Mouse (Mus musculus): Measurements from ENCODE around the gene Col27a1.

The Col27a1 gene

DNA sequence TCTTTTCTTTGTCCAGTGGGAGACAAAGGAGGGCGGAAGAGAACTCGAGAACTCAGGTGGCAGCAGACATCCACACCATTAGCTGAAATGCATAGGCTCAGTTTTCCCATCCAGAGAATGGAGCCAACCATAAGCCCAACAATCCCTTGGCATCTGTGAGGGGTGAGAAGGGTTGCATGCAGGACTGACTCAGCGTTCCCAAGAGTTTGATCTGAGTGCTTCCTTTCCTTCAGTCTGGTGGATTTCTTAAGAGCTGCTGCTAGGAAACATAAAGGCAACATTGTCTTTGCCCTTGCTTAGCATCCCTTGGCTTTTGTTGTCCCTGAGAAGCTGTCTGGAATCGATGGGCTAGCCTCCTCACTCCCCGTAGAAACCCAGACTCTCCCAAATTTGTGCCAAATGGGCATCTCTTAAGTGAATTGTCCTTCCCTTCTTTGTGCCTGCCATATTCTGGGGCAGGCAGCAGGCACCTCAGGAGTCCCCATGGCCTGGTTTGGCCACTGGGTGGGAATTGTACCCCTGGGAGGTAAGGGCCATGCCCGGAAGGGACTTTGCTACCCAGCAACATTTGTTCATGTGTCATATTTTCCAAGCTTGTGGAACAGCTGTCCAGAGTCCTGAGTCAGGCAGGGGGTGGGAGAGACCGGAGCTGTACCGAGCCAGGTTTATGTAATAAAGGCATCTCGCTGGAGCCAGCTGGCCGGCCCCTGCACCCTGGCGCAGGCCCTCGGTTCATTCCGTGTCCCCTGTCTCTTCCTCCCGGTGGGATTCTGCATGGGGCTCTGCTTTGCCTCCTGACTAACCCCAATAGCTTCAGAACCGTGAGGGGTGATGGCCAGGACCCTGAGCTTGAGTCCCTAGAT lies 7.5 kb downstream of the Col27a1 start:
- ATAC-seq (ENCODE audit: insufficient number of reproducible peaks, low FRiP score, low TSS enrichment), result no peak

DNA sequence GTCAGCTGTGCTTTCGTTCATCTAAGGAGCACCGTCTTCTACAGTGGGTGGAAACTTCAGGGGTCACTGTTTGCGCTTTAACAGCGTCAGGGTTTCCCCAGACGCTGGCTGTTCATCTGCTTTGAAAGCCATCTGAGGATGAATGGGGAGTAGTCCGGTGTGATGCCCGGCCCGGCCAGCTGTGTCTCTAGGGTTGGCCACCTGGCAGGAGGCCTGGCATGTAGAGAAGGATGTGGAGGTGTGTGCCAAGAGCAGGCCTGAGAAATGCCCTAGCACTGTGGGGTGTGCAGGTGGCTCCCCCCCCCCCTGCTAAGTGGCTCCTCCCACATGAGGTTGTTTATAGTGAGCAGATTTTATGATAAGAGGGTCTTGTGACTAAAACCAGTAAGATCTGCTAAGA lies 8.4 kb downstream of the Col27a1 start:
- no peak for ATAC-seq (ENCODE audit: insufficient number of reproducible peaks, low FRiP score, low TSS enrichment)

DNA sequence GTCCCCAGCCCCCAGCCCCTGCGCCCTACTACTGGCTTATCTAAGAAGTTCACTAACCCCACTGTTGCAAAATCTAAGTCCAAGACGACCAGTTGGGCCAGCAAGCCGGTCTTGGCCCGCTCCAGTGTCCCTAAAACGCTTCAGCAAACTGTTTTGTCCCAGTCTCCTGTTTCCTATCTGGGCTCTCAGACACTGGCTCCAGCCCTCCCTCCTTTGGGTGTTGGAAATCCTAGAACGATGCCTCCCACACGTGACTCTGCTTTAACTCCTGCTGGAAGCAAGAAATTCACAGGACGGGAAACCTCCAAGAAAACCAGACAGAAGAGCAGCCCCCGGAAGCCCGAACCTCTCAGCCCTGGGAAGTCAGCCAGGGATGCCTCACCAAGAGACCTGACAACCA lies 11.6 kb downstream of the Col27a1 start:
- ATAC-seq (ENCODE audit: insufficient number of reproducible peaks, low FRiP score, low TSS enrichment), result no peak

DNA sequence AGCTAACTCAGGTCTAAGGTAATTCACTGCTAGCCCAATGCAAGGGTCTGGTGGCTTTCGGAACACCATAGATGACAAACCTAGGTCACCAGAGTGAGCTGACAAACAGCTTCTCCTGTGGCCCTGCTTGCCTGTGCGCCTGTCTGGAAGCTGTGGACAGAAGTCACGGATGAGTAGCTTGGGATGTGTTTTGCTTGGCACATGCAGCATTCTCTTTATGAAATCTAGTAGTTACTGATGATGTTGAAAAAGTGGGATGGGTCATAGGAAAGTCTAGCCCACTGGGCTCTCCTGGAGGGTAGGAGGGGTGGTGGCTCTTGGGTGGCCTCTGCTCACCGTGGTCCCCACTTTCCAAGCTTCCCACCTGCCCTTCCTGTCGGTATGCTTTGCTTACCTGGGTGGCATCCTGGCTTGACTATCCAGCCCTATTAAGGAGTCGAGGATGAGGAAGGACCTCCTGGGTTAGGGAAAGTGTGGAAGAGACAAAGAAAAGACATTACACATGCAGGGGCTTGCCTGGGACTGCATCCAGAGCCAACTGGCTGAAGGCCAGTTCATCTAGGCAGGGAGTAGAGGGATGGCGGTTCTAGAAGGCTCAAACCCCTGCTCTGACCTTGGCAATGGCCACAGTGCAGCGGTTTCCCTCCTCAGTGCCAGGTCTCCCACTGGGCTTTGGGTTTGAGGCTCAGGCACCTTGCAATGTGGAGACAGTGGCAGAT lies 12.5 kb downstream of the Col27a1 start:
- ATAC-seq (ENCODE audit: insufficient number of reproducible peaks, low FRiP score, low TSS enrichment), result no peak

DNA sequence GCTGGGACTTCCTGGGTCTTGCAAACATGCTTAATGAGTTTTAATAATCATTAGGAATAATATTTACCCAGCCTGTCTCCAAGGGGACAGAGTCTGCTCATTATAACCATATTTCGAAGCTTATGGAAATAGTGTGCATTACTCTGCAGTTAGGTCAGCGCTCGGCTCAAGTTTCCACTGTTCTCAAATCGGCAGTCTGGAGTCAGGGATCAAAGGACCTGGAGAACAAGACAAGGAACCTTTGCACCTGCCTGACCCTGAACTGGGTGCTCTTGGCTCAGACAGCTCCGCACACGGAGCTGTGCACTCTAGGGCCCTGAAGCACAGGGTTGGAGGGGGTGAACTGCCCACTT lies 13.1 kb downstream of the Col27a1 start:
- ATAC-seq (ENCODE audit: insufficient number of reproducible peaks, low FRiP score, low TSS enrichment), result no peak

DNA sequence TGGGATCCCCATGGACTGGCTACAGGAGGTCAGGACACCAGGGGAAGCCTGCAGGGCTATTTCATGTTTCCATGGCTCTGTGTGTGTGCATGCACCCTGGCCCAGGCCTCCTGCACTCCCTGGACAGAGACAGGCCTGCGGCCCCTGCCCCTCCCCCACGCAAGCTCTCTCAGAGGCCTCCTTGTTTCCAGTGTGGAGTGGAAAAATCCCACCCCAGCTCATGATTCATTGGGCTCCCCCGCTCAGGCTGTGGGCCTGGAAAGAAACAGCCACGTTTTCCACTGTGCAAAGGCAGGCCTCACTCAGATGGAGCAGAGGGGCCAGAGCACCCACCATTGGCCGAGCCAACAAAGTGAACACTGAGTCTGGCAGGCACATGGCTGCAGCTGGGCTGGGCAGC lies 15.1 kb downstream of the Col27a1 start:
- no peak for ATAC-seq (ENCODE audit: insufficient number of reproducible peaks, low FRiP score, low TSS enrichment)

DNA sequence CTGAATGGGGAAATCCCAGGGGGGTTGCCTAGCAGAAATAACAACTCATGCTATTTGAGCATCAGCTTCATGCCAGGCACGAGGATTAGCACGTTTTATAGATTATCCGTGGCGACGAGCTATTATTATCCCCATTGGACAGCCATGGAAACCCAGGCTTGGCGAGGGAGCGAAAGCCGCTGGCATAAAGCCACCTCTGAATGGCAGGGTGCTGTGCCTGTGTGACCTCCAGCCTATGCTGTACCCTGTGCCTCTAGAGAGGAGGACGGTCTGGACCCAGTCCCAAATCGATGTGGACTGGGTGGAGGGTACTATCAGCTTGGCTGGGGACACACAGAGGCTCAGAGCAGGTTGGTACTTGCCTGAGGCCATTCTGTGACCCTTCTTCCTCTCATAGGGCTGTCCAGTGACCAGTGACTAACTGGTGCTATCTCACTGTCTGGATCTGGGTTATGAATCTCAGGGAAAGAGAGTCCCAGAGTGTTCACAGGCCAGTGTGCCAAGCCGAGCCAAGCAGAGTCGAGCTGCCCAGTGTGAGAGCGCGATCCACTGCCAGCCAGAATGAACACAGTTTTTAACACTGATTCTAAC lies 16.3 kb downstream of the Col27a1 start:
- peak; percentile 60 for ATAC-seq (ENCODE audit: insufficient number of reproducible peaks, low FRiP score, low TSS enrichment)

DNA sequence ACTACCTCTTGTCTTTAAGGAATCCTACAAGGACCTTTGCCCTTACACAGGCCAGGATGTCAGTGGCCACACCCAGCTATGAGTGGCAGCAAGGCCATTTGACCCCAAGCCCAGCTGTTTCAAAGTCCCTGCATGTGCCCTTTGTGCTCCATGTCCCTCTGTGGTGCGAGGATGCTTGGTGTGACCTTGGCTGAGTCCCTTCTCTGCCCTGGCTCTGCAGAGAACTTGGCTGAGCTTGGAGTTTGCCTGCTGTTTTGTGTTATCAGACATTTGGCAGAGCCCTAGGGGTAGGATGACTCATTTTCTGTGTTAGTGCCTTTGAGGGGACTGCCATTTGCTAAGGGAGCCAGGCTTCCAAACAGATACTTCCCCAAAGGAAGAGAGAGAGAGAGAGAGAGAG lies 17.3 kb downstream of the Col27a1 start:
- peak; percentile 26 for ATAC-seq (ENCODE audit: insufficient number of reproducible peaks, low FRiP score, low TSS enrichment)

DNA sequence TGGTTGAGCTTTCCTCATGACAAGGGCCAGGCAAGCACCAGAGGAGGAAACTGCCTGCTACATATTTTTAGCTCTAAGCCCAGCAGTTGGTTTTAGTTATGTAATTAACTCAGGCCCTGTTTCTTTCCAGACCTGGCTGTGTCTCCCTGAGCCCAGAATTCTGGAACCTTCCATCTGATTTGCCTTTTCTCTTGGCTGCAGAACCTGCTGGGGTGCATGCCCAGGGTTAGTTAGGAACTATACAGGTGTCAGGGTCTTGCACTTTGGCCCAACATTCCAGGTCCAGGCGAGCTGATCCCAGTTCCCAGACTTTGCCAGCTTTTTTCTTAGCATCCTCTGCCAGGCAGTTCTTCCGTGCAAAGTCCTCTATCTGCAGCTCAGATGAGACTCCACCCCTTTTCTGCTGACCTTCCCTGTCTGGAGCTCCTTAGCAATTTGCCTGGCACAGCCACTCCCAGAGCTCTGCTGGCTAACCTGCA lies 18.8 kb downstream of the Col27a1 start:
- peak; percentile 50 for ATAC-seq (ENCODE audit: insufficient number of reproducible peaks, low FRiP score, low TSS enrichment)

DNA sequence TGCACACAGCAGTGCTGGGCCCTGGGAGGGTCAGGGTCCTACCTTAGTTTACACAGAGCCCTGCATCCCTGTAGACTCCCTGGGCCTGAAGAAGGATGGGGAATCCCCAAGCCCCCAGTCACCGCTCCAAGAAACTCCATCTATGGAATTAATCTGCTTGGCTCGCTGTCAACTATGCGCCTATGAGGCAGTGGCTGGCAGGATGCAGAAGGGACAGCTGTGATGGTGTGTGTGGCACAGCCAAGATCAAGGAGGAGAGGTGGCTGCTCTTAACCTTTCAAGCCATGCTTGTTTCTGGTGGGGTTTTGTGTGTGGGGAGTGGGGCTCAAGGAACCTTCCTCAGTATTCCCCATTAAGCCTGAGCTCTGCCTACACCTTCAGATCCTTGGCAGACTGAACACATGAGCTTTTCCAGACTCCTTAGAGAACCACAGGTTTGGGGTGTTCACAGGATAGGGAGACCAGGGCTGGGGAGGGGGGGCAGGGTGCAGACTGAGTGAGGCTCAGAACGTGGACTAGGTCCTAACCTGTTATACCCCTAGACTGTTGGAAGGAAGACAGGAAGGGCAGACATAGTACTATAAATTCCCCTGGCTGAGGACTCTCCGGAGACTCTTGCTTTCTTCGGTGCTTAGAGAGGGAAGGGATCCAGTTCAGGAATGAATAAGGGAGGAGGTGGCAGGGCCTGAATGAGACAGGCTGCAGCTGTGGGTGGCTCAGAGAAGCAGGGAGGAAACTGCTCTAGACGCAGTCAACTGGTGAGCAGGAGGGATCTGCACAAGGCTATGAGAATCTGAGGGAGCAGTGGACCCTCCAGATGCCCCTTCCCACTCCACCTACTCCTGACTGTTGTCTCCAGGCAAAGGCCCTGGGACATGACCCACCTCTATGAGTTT lies 20.0 kb downstream of the Col27a1 start:
- ATAC-seq (ENCODE audit: insufficient number of reproducible peaks, low FRiP score, low TSS enrichment), result no peak

DNA sequence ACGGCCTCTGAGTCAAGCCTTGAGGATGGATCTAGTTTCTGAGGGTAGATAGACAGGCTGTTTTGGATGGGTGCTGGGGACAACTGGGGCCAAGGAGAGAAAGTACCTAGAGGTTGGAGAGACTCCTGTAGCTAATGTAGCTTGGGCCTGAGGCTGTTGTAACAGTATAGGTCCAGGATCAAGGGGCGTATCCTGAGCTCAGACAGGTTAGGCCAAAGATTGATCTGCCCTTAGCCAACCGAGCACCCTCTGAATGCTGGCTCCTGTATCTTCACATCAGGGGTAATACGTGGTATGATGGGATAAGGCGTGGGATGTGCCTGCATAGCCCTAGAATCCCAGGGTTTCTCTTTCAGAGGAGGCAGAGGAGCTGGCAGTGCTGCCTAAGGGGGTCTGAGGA lies 21.0 kb downstream of the Col27a1 start:
- ATAC-seq (ENCODE audit: insufficient number of reproducible peaks, low FRiP score, low TSS enrichment), result no peak

DNA sequence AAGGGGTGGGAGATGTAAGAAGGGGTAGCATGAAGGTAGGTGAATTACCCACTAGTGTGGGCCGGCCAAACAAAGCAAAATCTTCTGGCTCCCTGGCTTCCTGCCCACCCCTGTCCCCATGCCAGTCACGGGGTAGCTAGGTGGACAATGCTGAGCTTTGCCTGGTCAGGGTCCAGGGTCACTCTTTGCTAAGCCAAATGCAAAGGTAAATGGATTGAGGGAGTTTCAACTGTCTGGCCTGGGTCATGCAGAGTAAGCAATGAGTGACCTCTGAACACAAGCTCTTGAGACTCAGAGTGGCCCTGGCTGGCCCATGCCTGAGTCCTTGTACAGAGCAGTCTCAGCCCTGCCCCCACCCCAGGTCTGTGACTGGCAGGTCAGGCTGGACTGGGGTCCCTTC lies 22.4 kb downstream of the Col27a1 start:
- no peak for ATAC-seq (ENCODE audit: insufficient number of reproducible peaks, low FRiP score, low TSS enrichment)

DNA sequence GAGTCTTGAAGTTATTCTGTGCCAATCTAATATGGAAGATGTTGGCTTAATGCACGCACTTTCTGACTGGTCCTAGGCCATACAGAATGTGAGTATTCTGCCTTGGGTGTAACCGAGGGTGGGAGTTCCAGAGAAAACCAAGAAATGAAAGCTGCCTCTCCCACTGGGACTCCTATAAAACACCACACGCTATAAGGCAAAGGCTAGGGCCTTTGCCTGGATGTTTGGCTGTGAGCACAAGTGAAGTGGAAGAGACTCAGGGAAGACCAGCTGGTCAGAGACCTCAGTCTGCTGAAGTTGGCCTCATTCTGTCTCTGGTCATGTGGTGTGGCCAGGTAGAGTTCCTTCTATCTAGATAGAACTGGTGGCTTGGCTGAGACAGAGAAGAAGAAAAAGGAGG lies 23.4 kb downstream of the Col27a1 start:
- peak; percentile 66 for ATAC-seq (ENCODE audit: insufficient number of reproducible peaks, low FRiP score, low TSS enrichment)

DNA sequence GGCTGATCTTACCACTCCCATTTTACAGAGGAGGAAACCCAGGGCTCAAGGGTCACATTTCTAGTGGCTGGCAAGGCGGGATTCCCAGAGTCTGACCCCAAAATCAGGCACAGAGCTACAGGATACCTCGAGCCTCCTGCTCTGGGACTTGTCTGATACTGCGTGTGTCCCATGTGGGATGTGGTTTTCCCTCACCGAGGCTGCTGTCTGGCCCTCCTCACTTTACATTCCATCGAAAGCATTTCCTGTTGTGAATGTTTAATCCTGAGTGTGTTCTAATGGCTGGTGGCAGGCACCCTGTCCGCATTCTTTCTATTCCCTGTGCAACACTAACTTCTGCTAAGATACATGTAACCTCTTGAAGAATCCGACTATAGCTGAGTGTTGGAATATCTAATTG lies 24.3 kb downstream of the Col27a1 start:
- ATAC-seq (ENCODE audit: insufficient number of reproducible peaks, low FRiP score, low TSS enrichment), result no peak

DNA sequence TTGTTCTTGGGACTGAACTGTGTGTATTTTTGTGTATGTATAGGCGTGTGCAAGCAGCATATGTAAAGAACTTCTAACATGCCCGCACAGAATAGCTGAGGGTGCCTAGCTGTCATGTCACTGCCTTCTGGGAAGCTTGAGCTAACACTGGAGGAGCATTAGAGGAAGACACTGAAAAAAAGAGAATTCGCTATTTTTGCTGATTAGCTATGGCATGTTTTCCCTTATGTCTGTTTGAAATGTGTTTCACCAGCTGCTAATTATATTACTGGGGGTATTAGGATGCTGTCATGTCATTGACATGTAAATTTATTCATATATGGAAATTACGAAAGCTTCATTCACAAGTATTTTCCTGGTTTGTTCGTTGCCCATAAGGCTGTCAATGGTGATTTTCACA lies 24.9 kb downstream of the Col27a1 start:
- ATAC-seq (ENCODE audit: insufficient number of reproducible peaks, low FRiP score, low TSS enrichment), result no peak

DNA sequence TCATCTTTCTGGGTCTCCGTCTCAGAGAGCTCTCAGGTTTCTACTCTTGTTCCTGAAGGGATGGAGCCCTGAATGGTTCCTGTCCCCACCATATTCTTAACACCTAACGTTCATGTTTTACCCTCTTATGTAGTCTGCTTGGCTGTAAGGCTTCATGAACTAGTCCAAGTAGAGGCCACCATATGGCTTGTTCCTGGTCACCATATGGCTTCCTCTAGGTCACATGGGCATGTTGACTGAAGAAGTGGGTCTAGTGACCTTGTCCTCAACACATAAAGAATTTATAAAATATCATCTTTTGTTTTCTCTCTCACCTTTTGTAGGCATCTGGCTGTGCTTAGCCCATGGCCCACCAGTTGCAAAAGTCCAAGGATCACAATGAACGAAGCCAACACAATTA lies 27.2 kb downstream of the Col27a1 start:
- no peak for ATAC-seq (ENCODE audit: insufficient number of reproducible peaks, low FRiP score, low TSS enrichment)

DNA sequence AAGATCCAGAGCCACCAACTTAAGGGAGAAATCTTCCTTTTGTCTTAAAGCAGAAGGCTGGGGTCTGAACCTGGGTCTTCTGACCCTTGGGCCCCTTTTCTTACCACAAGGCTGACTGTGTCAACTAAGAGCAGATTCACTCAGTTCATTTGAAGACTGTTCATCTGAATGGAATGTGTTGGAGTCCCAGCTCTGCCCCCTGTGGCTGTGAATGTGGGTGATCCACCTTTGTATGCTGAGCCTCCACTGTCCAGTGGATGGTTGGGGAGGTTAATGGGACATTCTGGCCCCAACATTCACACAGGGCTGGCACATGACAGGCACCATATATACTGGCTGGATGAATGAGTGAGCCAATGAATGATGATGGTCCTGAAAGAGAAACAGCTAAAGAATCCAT lies 34.2 kb downstream of the Col27a1 start:
- ATAC-seq (ENCODE audit: insufficient number of reproducible peaks, low FRiP score, low TSS enrichment), result no peak

DNA sequence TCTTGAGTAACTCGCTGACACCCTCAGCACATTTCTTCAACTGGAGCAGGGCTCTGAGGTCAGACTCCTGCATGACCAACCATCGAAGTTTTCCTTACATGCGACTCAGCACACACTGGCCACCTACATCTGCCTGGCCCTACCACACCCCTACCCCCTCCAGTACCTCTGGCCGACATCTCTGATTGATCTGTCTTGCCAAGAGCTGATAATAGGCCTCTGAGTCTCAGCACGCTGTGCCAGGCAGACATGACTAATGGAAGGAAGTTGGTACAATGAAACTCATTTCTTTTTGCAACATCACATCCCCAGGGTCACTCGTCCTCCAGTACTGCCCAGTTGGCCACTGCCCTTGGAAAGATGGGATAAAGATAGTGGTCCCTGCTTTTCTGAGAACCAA lies 35.1 kb downstream of the Col27a1 start:
- no peak for ATAC-seq (ENCODE audit: insufficient number of reproducible peaks, low FRiP score, low TSS enrichment)

DNA sequence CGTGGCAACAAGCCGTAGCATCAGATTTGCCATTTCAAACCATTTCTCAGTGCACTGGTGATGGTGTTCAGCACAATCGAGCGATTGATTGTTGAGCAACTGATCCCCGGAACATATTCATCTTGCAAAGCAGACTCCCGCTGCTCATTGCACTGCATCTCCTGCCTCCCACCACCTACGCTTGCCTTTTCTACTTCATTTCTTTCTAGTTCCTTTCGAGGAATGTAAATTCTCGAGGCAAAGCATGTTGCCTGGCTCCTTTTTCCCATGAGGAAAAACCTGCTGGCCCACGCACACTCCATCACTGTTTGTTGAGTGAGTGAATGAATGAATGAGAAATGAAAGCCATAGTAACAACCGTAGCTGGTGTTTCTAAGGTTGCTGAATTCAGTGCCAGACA lies 38.0 kb downstream of the Col27a1 start:
- no peak for ATAC-seq (ENCODE audit: insufficient number of reproducible peaks, low FRiP score, low TSS enrichment)

DNA sequence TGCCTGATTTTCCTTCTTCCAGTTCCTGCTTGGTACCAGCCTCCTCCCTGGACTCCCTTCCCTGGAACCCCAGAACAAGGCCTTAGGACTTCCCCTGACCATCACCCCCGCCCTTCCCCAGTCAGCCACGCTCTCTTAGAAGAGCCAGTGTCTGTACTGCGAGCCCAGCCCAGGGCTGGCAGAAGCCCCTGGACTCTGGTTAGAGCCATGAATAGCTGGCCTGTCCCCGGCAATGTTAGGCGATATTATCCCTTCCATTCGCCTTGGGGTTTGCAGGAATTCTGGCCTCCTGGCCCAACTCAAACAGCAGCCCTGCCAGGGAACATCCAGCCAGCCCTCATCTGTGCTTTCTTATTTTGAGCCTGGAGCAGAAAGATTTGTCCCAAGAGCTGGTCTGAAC lies 39.9 kb downstream of the Col27a1 start:
- ATAC-seq (ENCODE audit: insufficient number of reproducible peaks, low FRiP score, low TSS enrichment), result no peak

DNA sequence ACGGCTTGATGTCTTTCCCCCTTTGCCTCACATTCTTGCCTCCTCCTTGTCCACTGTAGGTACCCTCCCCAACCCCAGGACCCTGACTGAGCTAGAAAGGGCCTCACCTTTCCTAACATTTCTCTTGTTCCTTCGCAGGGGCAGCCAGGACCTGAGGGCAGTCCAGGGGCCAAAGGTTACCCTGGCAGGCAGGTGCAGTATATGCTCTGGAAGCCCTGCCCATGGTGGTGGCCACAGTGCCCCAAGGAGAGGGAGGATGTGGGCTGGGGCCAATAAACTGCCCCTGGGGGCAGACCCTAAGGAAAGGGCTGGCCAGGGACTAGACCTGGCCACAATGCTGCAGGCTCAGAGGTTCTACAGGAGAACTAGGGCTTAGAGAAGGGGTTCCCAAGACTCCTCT lies 40.3 kb downstream of the Col27a1 start:
- ATAC-seq (ENCODE audit: insufficient number of reproducible peaks, low FRiP score, low TSS enrichment), result no peak

All from cerebellum, adult (tissue).